Mouse (Mus musculus) CH12.LX (cell line): ENCODE data around the gene 1810046K07Rik. TPM values are rescaled to one million over a fixed set of nuclear protein-coding genes. Genes with fewer than 3 reads are reported as not detected.

Experiments used
- DNase-seq: peaks from one replicate; pipeline ENCODE4 v3.0.0-alpha.2; 2013; ENCODE audit errors: extremely low read depth
- H3K27ac ChIP-seq: 2 replicates; pipeline ENCODE4 v1.5.1; 2012; ENCODE audit warnings: low read depth, mild to moderate bottlenecking, control low read depth, moderate library complexity; ENCODE audit not compliant: insufficient read depth
- H3K27me3 ChIP-seq: replicated peaks from 2 replicates; pipeline ENCODE3; 2012; ENCODE audit warnings: inconsistent platforms
- H3K36me3 ChIP-seq, 2 experiments: replicated peaks in 1 of 2; 2 replicates each; pipeline versions ENCODE3 to v1.6.1; 2012; ENCODE audit warnings: inconsistent platforms in 1 of 2, low read length in 1 of 2, mild to moderate bottlenecking in 1 of 2, mixed read lengths in 1 of 2, moderate library complexity in 1 of 2; ENCODE audit not compliant: control insufficient read depth in 1 of 2, insufficient read depth in 1 of 2
- H3K4me1 ChIP-seq, 2 experiments: 2 replicates each; pipeline ENCODE4 v1.6.1; 2012; ENCODE audit warnings: inconsistent platforms in 1 of 2, moderate library complexity in 1 of 2; ENCODE audit not compliant: insufficient read depth in 2 of 2, control insufficient read depth in 1 of 2
- H3K4me2 ChIP-seq: 2 replicates; pipeline ENCODE4 v1.6.1; 2012; ENCODE audit warnings: low read depth, mild to moderate bottlenecking, control low read depth; ENCODE audit not compliant: poor library complexity, insufficient read depth, severe bottlenecking
- H3K4me3 ChIP-seq, 3 experiments: fragments of 150-350 bp in 1 of 3; sonication (generic) in 1 of 3; replicated peaks in 1 of 3; 2 replicates each; pipeline versions ENCODE3 to v1.5.1; 2011 to 2012; ENCODE audit warnings: low read depth in 2 of 3, low read length in 2 of 3, mild to moderate bottlenecking in 2 of 3, moderate library complexity in 2 of 3, control low read depth in 1 of 3, improper control_type of control experiment in 1 of 3, inconsistent platforms in 1 of 3, mixed read lengths in 1 of 3; ENCODE audit not compliant: poor library complexity in 1 of 3
- H3K79me2 ChIP-seq: replicated peaks from 2 replicates; pipeline ENCODE4 v1.6.1; 2012; ENCODE audit warnings: mild to moderate bottlenecking, moderate library complexity; ENCODE audit not compliant: control insufficient read depth, poor library complexity, insufficient read depth, severe bottlenecking; ENCODE audit errors: extremely low read depth
- H3K9ac ChIP-seq: 2 replicates; pipeline ENCODE4 v1.6.1; 2012; ENCODE audit warnings: low read depth, mild to moderate bottlenecking, control low read depth, moderate library complexity; ENCODE audit not compliant: insufficient read depth
- H3K9me3 ChIP-seq: replicated peaks from 2 replicates; pipeline ENCODE3; 2012; ENCODE audit warnings: low read length, inconsistent platforms, mixed read lengths
- BHLHE40 ChIP-seq: IDR thresholded peaks from 2 replicates; pipeline ENCODE4 v1.6.1; 2011; ENCODE audit warnings: mild to moderate bottlenecking, low read depth, low read length, improper control_type of control experiment
- CHD2 ChIP-seq: IDR thresholded peaks from 2 replicates; pipeline ENCODE4 v1.6.1; 2011; ENCODE audit warnings: low read length, improper control_type of control experiment
- CTCF ChIP-seq, 2 experiments: IDR thresholded peaks in 1 of 2; conservative IDR thresholded peaks in 1 of 2; 2 replicates each; pipeline ENCODE4 v1.5.1; 2011 to 2012; ENCODE audit warnings: low read depth in 2 of 2, low read length in 2 of 2, improper control_type of control experiment in 1 of 2, inconsistent platforms in 1 of 2, mild to moderate bottlenecking in 1 of 2, moderate library complexity in 1 of 2
- ELF1 ChIP-seq: IDR thresholded peaks from 2 replicates; pipeline ENCODE4 v1.6.1; 2014; ENCODE audit warnings: low read depth, mild to moderate bottlenecking, inconsistent platforms, low read length, improper control_type of control experiment
- EP300 ChIP-seq: IDR thresholded peaks from 2 replicates; pipeline ENCODE4 v1.6.1; 2011; ENCODE audit warnings: low read length, improper control_type of control experiment
- ETS1 ChIP-seq: conservative IDR thresholded peaks from 2 replicates; pipeline ENCODE4 v1.6.1; 2012; ENCODE audit warnings: low read depth, mild to moderate bottlenecking, inconsistent platforms, low read length, improper control_type of control experiment, moderate library complexity
- HCFC1 ChIP-seq: IDR thresholded peaks from 2 replicates; pipeline ENCODE4 v1.6.1; 2012; ENCODE audit warnings: low read depth, mild to moderate bottlenecking, inconsistent platforms, low read length, improper control_type of control experiment
- IRF4 ChIP-seq: IDR thresholded peaks from 2 replicates; pipeline ENCODE4 v1.6.1; 2014; ENCODE audit warnings: low read depth, mild to moderate bottlenecking, inconsistent platforms, low read length, improper control_type of control experiment
- JUN ChIP-seq: IDR thresholded peaks from 2 replicates; pipeline ENCODE4 v1.6.1; 2011; ENCODE audit warnings: low read depth, mild to moderate bottlenecking, low read length, improper control_type of control experiment, moderate library complexity; ENCODE audit not compliant: insufficient read depth
- JUND ChIP-seq: conservative IDR thresholded peaks from 2 replicates; pipeline ENCODE4 v1.6.1; 2011; ENCODE audit warnings: low read depth, low read length, improper control_type of control experiment
- MAZ ChIP-seq: IDR thresholded peaks from 2 replicates; pipeline ENCODE4 v1.6.1; 2012; ENCODE audit warnings: low read depth, mild to moderate bottlenecking, inconsistent platforms, low read length, improper control_type of control experiment, moderate library complexity
- MEF2A ChIP-seq: IDR thresholded peaks from 2 replicates; pipeline ENCODE4 v1.6.1; 2014; ENCODE audit warnings: low read depth, mild to moderate bottlenecking, inconsistent platforms, low read length, improper control_type of control experiment, borderline replicate concordance
- MXI1 ChIP-seq: IDR thresholded peaks from 2 replicates; pipeline ENCODE4 v1.6.1; 2011; ENCODE audit warnings: mild to moderate bottlenecking, low read depth, low read length, improper control_type of control experiment
- MYC ChIP-seq: IDR thresholded peaks from 2 replicates; pipeline ENCODE4 v1.6.1; 2011; ENCODE audit warnings: low read depth, mild to moderate bottlenecking, improper control_type of control experiment, low read length
- PAX5 ChIP-seq: IDR thresholded peaks from 2 replicates; pipeline ENCODE4 v1.6.1; 2012; ENCODE audit warnings: low read length, inconsistent platforms, mixed read lengths
- POLR2A ChIP-seq: IDR thresholded peaks from 2 replicates; pipeline ENCODE4 v1.6.1; 2011; ENCODE audit warnings: low read depth, mild to moderate bottlenecking, improper control_type of control experiment, low read length
- POLR2AphosphoS2 ChIP-seq: IDR thresholded peaks from 2 replicates; pipeline ENCODE4 v1.6.1; 2011; ENCODE audit warnings: low read depth, low read length, improper control_type of control experiment
- RAD21 ChIP-seq: IDR thresholded peaks from 2 replicates; pipeline ENCODE4 v1.6.1; 2011; ENCODE audit warnings: low read depth, mild to moderate bottlenecking, low read length, improper control_type of control experiment, moderate library complexity
- SIN3A ChIP-seq: IDR thresholded peaks from 2 replicates; pipeline ENCODE4 v1.6.1; 2012; ENCODE audit warnings: low read length, improper control_type of control experiment, inconsistent platforms
- TBP ChIP-seq: conservative IDR thresholded peaks from 2 replicates; pipeline ENCODE4 v1.6.1; 2011; ENCODE audit warnings: low read depth, low read length, improper control_type of control experiment
- TCF12 ChIP-seq: IDR thresholded peaks from 2 replicates; pipeline ENCODE4 v1.6.1; 2014; ENCODE audit warnings: low read depth, mild to moderate bottlenecking, inconsistent platforms, low read length, improper control_type of control experiment
- UBTF ChIP-seq: IDR thresholded peaks from 2 replicates; pipeline ENCODE4 v1.6.1; 2012; ENCODE audit warnings: low read depth, mild to moderate bottlenecking, inconsistent platforms, low read length, improper control_type of control experiment, moderate library complexity
- USF1 ChIP-seq: IDR thresholded peaks from 2 replicates; pipeline ENCODE4 v1.6.1; 2014; ENCODE audit warnings: low read depth, mild to moderate bottlenecking, inconsistent platforms, low read length, improper control_type of control experiment
- USF2 ChIP-seq: conservative IDR thresholded peaks from 2 replicates; pipeline ENCODE4 v1.6.1; 2011; ENCODE audit warnings: low read depth, low read length, improper control_type of control experiment
- ZMIZ1 ChIP-seq: IDR thresholded peaks from 2 replicates; pipeline ENCODE4 v1.6.1; 2012; ENCODE audit warnings: low read depth, mild to moderate bottlenecking, inconsistent platforms, low read length, improper control_type of control experiment
- dilution Hi-C: fragments of 300-500 bp; cut with MboI; formaldehyde crosslinking; loops from 2 replicates; pipeline ENCODE4 v1.14.3; 2020; ENCODE audit warnings: low sequenced_read_pairs; ENCODE audit not compliant: extremely low pct_unique_long_range_greater_than_20kb, extremely low pct_ligation_motif_present
- in situ Hi-C: fragments of 300-500 bp; cut with MboI; formaldehyde crosslinking; loops from 3 replicates; pipeline ENCODE4 v1.14.3; 2019; ENCODE audit warnings: low sequenced_read_pairs, low pct_ligation_motif_present, low pct_unique_long_range_greater_than_20kb, mixed read lengths
- polyA plus RNA-seq: library from polyadenylated mRNA; unstranded; fragments of >175 nt; gene quantifications from 2 replicates; pipeline ENCODE4 v1.2.1, GENCODE M21; 2012; ENCODE audit warnings: low read depth; ENCODE audit not compliant: insufficient read length
- total RNA-seq, 2 experiments: library from RNA; depleted of rRNA; stranded (reverse); fragments of 300-350 nt in 1 of 2; fragments of >200 nt in 1 of 2; gene quantifications; 2 replicates each; pipeline ENCODE4 v1.2.3; 2012 to 2014

The 1810046K07Rik gene
- total and polyA plus RNA-seq, 3 experiments: 33.4 to 188 (median 59.9) TPM

DNA sequence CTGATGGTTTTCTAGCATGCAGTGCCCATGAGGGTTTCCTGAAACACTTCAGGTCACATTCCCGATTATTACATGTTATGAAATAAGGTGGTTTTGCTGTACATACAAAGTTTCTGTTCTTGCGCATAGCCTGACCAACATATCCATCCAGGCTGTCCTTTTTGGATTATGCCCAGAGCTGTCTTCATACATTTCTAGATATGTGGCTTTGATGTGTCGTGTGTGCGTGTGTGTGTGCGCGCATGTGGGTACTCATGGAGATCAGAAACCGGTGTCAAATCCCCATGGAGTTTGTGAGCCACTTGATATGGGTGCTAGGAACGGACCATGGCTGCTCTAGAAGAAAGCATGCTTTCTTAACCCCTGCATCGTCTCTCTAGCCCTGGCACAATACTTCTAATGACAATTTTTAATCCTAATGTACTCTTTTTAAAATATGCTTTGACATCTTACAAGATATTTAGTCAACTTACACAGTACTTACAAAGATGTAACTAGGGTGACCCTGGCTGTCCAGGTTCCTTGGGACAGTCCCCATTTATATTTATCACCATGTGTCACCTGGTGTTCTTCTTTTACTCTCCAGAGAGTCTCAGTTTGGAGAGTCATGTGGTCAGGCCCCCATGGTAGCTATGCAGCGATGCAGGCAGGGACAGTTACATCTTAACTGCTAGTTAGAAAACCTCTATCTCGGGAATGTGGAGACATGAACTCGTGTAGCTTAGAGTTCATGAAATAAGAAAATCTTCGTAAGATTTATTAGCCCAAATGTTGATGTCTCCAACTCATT is 2.9 kb upstream of the 1810046K07Rik start (continued):
- peak; percentile 41; the same call in 1 of the 2 replicates for TF ChIP-seq ELF1
- peak; percentile 90 for TF ChIP-seq MXI1
- TF ChIP-seq PAX5: no peak
- TF ChIP-seq JUN: peak; percentile 61; the same call in 1 of the 2 replicates
- no peak; the same call in 1 of the 2 replicates for TF ChIP-seq CHD2
- TF ChIP-seq, all 38 proteins: peak for 21

DNA sequence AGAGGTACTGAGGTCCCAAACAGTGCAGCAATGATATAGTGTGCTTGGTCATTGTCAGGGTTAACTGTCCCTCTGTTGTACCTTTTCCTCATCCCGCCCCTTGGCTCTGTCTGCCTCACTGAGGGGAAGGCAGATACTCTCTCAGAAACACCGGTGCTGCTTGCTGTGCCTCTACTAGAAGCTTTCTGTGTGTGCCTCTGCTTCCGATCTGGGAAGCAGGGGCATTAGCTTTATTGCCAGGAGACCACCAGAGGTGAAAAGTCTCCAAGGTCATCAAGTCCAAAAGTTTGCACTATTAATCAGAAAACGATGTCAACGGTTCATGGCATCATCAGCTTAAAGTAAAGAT is 1.2 kb downstream of the 1810046K07Rik start:
- no peak for DNase-seq
- TF ChIP-seq EP300 (peak; percentile 5; the same call in 1 of the 2 replicates), RAD21 (no peak), POLR2A (0 out of 2 replicates have a peak, but pooled peaks have one; percentile 12), USF1 (no peak), SIN3A (peak; percentile 84; the same call in 1 of the 2 replicates), ZMIZ1 (peak; percentile 71), HCFC1 (no peak)
- peaks cover 17 to 52% of the 10 kb centered on the region in 2 experiments for H3K4me1 ChIP-seq
- H3K27me3 ChIP-seq: no peaks in the 10 kb centered on the region
- H3K79me2 ChIP-seq: peaks cover 63% of the 10 kb centered on the region
- H3K36me3 ChIP-seq: peaks cover 10 to 27% of the 10 kb centered on the region in 2 experiments
- dilution Hi-C loops (no loop called here), in situ Hi-C loops (loop anchor here (25.0 kb wide), 2 partner anchors 435 to 585 kb away; partner anchors contain the start of gene Arhgap20)
- H3K4me2 ChIP-seq: peak overlapping the region; percentile 32; the same call in 1 of the 2 replicates
- peak overlapping the region; percentile 92 for H3K27ac ChIP-seq
- H3K9ac ChIP-seq: peak overlapping the region; percentile 60
- no peaks in the 10 kb centered on the region for H3K9me3 ChIP-seq
- H3K4me3 ChIP-seq: peak overlapping the region; percentile 65 to 85 (median 72)

DNA sequence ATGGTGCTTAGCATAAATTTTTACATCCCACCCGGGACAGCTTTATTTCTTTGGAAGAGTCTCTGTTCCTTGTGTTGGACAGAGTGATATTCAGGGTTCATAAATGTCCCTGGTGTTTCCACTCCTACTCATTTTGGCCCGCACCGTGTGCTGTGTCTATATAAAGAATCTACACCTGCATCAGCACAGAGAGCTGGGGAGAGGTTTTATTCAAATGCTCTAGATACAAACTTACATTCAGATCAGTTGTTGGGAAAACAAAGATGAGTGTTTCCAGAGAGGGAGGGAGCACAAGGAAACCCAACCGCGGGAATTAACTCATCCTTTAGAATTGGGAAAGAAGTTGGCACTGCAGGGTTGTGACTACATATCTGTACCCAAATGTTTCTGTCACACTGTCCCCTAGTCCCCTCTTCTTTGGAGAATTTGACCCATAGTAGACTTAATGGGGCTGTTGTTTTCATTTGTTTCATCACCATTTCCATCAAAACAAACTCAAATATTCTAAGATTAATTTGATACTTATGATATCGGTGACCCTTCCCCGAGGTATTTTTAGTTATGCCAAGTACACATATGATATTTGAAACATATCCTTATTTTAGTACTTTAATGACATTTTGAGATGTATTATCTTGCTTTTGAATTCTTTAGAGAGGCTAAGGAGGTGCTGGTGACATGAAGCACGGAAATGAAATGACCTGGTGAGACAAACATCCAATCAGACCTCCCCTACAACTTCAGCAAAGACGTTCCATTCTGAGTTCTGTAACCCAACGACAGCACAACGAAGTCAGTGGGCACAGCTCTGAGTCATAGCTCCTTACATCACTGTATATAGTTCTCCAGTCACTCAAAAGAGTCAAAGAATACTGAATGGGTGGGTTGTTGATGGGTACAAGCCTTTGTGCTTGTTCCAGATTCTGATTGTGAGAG is 1.8 kb downstream of the 1810046K07Rik start:
- Histone ChIP-seq H3K27me3 (no peaks in the 10 kb centered on the region), H3K36me3 (peaks cover 16 to 34% of the 10 kb centered on the region in 2 experiments), H3K9me3 (no peaks in the 10 kb centered on the region), H3K4me1 (peaks cover 19 to 53% of the 10 kb centered on the region in 2 experiments; a peak in 3 of 4 replicates), H3K4me3 (peak overlapping the region; percentile 65 to 85 (median 72)), H3K79me2 (peaks cover 69% of the 10 kb centered on the region), H3K27ac (peak overlapping the region; percentile 92), H3K4me2 (peak overlapping the region; percentile 99), H3K9ac (peak overlapping the region; percentile 60)
- in situ Hi-C loops (loop anchor here (25.0 kb wide), 2 partner anchors 435 to 585 kb away; partner anchors contain the start of gene Arhgap20), dilution Hi-C loops (no loop called here)
- TF ChIP-seq BHLHE40: peak; percentile 40; the same call in 1 of the 2 replicates
- peak; percentile 67; the same call in 1 of the 2 replicates for TF ChIP-seq ZMIZ1
- TF ChIP-seq MEF2A: peak; percentile 86
- 0 out of 2 replicates have a peak, but pooled peaks have one; percentile 33 for TF ChIP-seq POLR2A
- peak; percentile 68; the same call in 1 of the 2 replicates for TF ChIP-seq TBP
- peak; percentile 25 for TF ChIP-seq IRF4
- peak; percentile 53; the same call in 1 of the 2 replicates for TF ChIP-seq ETS1
- peak; percentile 29; the same call in 1 of the 2 replicates for TF ChIP-seq POLR2AphosphoS2
- no peak for TF ChIP-seq UBTF
- no peak for TF ChIP-seq MAZ
- no peak for TF ChIP-seq USF2
- 0 out of 2 replicates have a peak, but pooled peaks have one; percentile 35 for TF ChIP-seq MYC
- TF ChIP-seq MXI1: 0 out of 2 replicates have a peak, but pooled peaks have one; percentile 1
- TF ChIP-seq TCF12: peak; percentile 26; the same call in 1 of the 2 replicates
- no peak for TF ChIP-seq CTCF (conservative IDR thresholded peaks at IDR 0.05 in 1 of 2, IDR thresholded peaks at IDR 0.05 in 1 of 2; ENCODE audit: low read depth in 2 of 2, low read length in 2 of 2)
- no peak for TF ChIP-seq JUND
- TF ChIP-seq EP300: peak; percentile 44; the same call in 1 of the 2 replicates
- peak; percentile 72 for DNase-seq
